Mouse (Mus musculus) MEL (cell line): Measurements from ENCODE around the gene Cyp26c1. TPM values are rescaled to one million over a fixed set of nuclear protein-coding genes. Genes with fewer than 3 reads are reported as not detected.

Source experiments
- polyA plus RNA-seq, 2 experiments: library from polyadenylated mRNA; stranded (reverse) in 1 of 2; unstranded in 1 of 2; fragments of >175 nt in 1 of 2; fragments of >200 nt in 1 of 2; gene quantifications; 2 replicates each; pipeline versions ENCODE4 v1.2.1 to v1.2.4; 2012; ENCODE audit warnings: low replicate concordance in 2 of 2, low read depth in 1 of 2; ENCODE audit not compliant: insufficient read length in 2 of 2, insufficient read depth in 1 of 2, missing spikeins in 1 of 2
- total RNA-seq: library from RNA; depleted of rRNA; stranded (reverse); fragments of 300-350 nt; gene quantifications from 2 replicates; pipeline ENCODE4 v1.2.3, GENCODE M21; 2012; rRNA removed

Cyp26c1 gene
- total and polyA plus RNA-seq, 3 experiments, result 0.08 TPM; not detected in 2

Other genes starting within 250 kb of the Cyp26c1 start
- 30.2 and 30.9 TPM in 2 replicates for gene Exoc6, start 135.2 kb upstream of the Cyp26c1 start, total RNA-seq
- gene Exoc6, start 135.2 kb upstream of the Cyp26c1 start, polyA plus RNA-seq, result 10 to 100 TPM in 1 of 2 experiments, not detected in 1; 41.2 TPM
- not detected in 2 replicates for gene Cyp26a1, start 12.2 kb downstream of the Cyp26c1 start, total RNA-seq
- not detected for gene Cyp26a1, start 12.2 kb downstream of the Cyp26c1 start, polyA plus RNA-seq